Mouse (Mus musculus): ENCODE data around the gene Tnr.

The Tnr gene

DNA sequence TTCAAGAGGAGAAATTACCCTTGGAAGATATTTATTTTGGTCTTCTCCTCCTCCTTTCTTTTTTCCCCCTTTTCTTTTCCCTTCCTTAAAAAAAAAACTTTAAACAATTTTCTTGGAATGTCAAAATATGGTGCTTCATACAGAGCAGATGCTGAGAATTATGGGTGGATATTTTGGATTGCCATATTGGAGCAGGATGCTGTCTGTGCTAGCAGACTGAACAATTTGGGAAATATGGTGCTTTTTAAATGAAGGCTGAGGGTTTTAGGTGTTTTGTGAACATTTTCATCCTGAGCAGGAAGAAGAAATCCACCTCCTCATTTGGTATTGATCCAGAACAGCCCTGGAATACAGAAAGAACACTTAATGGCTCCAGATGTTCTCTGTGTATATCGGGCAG, 41.6 kb downstream of the Tnr start:
- DNase-seq (ENCODE audit: low read depth in 1 of 2, low spot score in 2 of 2) = no peak

DNA sequence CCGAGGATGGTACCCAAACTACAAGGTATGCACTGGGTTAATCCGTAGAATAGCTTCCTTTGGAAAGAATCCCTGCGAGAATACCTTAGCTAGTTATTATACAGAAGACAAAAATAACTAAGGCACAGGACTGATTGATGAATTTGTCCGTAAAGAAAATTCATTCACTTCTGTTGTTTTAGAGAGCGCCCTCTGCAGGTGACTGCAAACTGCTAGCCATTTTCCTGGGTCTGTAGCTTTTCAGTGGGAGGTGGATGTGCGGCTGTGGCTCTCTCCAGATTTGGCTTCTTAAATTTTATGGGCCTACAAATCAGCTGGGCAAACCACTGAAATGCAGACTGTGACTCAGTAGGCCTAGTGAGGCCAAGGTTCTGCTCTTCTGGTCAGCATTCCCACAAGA, 42.5 kb downstream of the Tnr start:
- DNase-seq (ENCODE audit: low read depth in 1 of 2, low spot score in 2 of 2) = no peak

DNA sequence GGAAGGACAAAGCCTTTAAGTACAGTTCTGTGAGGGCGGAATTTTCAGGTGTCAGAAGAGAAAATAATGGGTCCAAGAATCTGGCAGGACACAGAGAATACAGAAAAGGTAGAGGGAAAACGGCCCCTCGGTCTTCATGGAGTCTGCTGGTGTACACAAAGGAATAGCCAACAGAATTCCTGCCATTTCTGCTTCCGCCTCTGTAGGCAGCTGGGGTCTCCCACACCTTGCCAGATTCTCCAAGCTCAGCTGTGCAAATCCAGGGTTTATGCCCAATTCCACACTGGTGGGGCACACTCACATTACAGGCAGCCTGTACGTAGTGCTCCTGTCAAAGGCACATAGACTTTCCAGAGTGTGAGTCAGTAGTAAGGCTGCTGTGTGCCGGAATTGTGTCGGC, 43.6 kb downstream of the Tnr start:
- DNase-seq (ENCODE audit: low read depth in 1 of 2, low spot score in 2 of 2) = no peak

DNA sequence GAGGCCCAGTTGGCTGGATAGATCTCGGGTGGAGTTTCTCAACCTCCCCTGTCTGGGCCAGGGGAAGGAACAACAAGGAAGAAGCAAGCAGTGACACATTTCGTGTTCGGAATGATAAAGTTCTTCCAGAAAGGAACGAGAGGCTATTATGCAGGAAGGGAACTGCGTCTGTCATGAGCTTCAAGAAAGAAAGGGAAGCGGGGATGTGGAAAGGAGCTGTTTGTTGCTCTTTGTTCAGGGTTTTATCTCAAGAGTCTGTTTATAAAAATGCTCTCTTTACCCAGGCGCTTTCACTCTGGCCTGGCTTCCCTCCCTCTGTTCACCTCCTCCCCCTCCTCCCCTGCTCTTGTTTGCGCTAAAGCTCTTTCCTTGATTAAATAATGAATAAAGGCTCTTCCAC, 46.7 kb downstream of the Tnr start:
- no peak for DNase-seq (ENCODE audit: low read depth in 1 of 2, low spot score in 2 of 2)

DNA sequence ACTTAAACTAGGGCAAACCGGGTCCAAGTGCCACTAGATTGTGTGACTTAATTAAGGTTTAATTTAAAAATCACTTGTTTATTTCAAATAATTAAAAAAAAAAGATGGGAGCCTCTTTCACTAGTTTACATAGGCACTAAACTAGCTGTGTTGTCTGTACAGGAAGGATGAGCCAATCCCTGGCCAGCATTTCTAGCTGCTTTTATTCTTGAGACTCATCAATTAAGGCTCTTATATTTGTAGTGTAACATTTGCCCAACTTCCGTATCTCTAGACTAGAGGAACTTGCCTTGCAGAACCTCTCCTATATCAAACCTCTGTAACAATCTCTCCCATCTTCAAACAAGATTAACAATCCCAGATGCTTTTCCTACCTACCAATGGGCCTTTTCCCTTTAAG, 47.3 kb downstream of the Tnr start:
- DNase-seq (ENCODE audit: low read depth in 1 of 2, low spot score in 2 of 2) = no peak

DNA sequence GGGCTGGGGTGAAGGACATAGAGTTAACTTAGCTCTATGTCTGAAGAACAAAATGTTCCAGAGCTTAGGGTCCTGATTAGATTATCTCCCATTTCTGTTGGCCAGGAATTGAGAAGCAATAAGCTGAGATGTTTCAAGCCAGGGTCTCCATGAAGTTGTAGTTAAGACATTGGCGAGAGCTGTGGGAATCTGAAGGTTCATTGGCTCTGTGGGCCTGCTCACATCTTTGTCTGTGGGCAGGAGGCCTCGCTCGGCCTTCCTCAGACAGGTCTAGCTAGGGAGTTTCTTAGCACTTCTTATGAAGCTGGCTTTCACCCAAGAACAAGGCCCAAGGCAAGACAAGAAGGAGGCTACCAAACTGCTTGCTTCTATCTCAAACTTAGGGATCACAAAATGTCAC, 48.4 kb downstream of the Tnr start:
- no peak for DNase-seq (ENCODE audit: low read depth in 1 of 2, low spot score in 2 of 2)

DNA sequence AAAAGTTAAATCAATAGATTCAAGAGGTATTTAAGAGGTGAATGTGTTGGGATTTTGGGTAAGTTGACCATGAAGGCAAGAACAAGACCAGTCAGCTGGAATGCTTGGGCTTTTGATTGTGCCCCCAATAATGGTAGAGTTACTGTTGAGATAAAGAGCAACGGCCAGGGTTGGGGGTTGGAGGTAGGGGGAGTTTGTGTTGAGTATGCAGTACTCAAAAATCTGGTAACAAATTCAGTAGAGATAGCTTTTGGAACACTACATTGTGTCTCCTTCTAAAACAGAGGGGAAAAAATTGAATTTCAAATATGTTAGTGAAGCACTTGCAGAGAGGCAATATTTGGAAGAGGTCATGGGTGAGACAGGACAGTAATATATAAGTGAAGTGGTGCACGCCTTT, 49.5 kb downstream of the Tnr start:
- no peak for DNase-seq (ENCODE audit: low read depth in 1 of 2, low spot score in 2 of 2)

DNA sequence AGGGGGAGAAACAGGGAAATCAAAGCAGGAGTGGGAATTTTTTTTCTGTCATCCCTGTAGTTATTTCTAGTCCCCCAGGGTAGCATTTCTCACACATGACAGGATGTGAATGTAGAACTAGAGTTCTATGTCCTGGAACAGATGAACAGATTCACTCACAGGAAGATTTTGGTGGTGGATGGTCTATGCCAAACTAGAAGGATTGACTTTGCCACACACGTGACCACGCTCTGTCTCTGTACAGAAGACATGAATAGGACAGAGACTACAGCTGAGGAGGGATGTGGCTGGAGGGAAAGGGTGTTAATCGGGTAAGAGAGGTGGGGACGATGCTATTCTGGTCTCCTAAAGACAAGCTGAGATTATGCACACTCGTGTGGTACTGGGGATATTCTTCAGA, 51.1 kb downstream of the Tnr start:
- no peak for DNase-seq (ENCODE audit: low read depth in 1 of 2, low spot score in 2 of 2)

DNA sequence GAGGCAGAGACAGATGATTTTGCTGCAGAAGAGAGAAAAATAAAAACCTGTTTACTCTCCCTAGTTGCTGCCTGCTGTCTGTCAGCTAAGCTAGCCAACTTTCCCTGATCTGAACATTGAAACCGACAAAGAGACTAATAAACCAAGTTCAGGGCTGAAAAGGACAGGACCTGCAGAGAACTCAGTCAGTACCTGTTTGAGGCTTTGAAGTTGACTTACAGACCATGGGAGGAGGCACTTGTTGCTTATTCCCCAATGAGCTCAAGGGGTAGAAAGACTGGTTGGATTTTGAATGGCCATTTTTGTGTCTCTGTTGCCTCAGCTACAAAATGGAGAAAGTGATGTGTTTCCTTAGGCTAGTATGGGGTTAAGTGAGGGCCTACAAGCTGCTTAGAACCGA, 52.7 kb downstream of the Tnr start:
- DNase-seq (ENCODE audit: low read depth in 1 of 2, low spot score in 2 of 2) = no peak

DNA sequence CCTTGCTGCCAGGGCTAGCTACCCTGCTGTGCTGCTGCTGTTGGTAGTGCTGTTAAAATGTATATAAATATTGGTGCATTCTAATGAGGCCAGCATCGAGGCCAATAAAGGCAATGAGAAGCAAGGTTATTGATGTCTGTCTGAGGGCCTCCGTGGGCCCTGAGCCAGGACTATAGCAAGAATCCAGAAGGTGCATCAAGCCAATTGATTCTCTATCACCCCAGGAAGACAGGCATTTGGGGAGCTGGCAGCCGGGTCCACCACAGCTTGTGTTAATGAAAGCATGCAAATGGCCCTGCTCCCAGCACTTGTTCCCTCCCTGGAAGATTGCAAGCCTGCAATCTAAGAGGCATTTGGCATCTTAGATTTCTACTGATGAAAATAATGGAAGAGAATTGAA, 54.8 kb downstream of the Tnr start:
- no peak for DNase-seq (ENCODE audit: low read depth in 1 of 2, low spot score in 2 of 2)

DNA sequence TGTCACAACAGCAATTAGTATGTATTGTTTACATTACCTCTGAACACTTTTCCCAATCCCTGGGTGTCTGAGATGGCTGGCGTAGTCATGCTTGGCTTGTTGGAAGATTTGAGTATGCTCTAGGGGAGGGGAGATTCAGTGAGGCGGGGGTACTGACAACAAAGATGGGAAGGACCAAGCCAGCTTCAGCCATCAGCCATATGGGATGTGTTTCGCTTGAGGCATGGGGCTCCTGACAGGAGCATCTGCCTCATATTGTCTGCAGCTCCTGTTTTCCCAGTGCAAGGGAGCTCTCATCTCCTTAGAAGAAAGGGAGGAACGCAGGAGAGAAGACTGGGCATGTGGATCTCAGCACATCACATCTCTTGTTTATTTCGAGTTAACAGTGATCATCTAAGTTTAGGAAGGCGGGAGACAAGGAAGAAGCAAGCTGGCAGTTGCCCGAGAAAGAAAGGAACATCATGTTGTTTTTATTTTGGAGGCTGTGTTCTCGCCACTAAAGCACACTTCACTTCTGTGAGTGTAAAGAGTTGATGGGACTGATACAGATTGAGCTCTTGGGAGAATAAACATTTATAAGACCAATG, 56.9 kb downstream of the Tnr start:
- DNase-seq (ENCODE audit: low read depth in 1 of 2, low spot score in 2 of 2) = no peak

DNA sequence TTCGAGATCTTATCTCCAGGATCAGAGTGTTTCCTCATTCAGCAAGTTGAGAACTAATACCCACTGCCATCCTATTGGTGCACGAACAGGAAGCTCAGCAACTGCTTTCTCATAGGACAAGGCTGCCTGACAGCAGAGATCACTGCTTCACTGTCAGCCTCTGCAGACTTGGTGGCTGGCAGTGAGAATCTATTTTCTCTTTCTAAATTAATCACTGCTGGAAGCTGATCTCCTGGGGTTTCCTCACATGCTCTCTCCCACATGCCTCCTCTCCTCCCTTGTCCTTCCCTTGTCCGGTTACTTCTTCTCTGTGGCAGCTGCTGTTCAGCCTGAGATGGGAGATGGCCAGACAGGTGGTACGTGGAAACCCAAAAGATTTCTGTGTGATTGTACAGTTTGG, 60.3 kb downstream of the Tnr start:
- no peak for DNase-seq (ENCODE audit: low read depth in 1 of 2, low spot score in 2 of 2)

DNA sequence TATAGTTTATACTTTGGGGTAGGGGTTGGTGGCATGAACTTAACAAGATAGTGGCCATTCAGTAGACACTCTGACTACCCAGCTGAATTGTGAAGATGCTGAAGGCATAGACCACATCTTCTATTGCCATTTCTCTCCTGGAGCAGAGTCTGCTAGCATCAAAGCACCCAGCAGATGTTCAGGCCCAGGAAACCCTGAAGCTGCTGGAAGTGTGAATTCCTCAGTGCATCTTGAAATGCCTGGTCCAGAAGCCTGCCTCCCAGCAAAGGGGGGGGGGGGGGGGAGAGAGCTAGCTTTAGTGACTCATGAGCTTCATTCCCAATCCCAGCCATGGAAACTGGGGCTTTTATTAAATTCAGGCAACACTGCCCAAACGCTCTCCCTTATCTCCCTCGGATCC, 65.2 kb downstream of the Tnr start:
- no peak for DNase-seq (ENCODE audit: low read depth in 1 of 2, low spot score in 2 of 2)

DNA sequence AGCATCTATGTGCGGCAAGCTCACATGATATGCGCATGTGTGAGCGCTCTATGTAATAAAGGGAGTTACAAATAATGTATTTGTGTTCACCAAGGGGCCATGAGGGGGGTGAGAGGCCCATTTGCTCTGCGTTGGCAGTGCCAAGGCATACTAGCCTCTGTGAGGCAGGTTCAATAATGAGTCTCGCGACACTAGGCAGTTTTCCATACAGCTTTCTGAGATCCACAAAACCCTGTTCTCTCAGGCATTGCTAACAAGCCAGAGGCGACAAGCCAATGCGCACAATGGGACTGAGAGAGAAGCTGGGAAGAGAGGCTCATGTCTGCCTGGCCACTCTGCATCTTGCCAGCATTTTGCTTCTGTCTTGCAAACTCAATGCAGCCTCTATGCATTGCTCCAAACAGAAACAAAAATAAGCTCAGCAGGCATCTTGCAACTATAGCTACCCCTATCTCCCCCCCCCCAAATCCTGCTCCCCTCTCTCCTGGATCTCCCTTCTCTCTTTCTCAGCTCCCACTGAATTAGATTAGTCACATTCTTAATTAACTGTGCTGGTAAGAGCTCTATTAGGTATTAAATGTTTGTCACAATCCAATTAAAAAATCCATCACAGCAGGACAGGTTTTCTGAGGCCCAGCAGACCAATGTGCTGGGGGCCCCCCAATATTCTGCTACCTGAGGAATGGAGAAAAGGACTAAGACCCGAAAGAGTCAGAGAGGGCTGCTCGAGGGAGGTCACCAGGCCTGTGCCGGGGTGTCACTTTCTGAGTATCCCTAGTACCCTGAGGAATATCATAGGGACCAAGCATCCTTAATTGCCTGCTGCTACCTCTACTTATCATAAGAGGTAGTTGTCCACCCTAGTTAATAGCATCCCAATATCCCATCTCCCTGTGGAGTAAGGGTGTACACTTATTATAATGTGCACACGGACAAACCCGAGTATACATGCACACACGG, 70.8 kb downstream of the Tnr start:
- no peak for DNase-seq (ENCODE audit: low read depth in 1 of 2, low spot score in 2 of 2)

DNA sequence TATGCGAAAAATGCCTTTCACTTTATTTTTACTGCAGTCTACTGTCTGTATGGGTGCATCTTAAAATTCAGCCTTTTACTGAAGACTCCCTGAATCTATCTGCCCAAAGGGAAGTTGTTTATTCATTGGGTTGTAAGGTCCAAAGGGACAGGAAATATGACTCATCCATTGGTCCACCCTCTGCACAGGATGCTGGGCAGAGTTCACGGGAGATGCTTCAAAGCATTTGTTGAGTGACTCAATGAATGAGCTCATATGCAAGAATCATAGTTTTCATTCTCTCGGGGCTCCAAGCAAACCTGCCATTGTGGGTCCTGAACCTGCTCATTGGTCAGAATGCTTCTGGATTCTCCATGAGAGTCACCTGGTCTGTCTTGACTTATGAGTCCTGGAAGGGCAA, 72.2 kb downstream of the Tnr start:
- no peak for DNase-seq (ENCODE audit: low read depth in 1 of 2, low spot score in 2 of 2)

DNA sequence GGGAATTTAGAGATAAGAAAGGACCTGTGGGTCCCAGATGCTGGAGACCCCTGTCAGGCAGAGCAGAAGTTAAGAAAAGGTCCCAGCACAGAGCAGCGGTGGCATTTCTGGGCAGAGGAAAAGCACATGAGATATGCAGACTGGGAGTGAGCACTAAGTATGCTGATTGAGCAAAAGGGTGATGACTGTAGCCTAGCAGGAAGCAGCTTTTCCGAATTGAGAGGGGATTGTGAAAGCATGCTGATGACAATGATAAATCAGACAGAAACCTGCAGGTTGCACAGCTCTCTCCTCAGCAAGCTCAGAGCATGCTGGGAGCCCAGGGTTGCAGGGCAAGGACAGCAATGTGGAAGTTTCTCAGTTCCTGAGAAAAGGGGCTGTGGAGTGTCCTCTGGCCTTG, 73.1 kb downstream of the Tnr start:
- no peak for DNase-seq (ENCODE audit: low read depth in 1 of 2, low spot score in 2 of 2)

DNA sequence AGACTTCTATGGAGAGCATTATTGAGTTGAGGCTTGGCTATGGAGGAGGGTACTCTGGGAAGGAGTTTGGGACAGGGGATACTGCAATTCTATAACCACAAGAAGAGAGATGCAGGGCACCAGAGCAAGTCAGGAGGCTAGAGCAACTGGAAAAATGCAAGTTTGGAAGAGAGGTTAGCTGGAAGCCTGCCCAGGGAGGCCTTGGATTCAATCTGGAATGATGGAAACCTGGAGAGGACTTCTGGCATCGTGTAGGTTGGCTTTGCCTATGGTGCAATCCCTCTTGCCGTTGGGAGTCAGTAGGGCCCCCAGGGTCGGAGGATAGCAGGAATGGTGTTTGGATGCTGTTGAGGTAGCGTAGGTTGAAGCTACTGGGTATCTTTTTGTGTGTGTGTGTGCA, 90.0 kb downstream of the Tnr start:
- no peak for DNase-seq (ENCODE audit: low read depth in 1 of 2, low spot score in 2 of 2)

DNA sequence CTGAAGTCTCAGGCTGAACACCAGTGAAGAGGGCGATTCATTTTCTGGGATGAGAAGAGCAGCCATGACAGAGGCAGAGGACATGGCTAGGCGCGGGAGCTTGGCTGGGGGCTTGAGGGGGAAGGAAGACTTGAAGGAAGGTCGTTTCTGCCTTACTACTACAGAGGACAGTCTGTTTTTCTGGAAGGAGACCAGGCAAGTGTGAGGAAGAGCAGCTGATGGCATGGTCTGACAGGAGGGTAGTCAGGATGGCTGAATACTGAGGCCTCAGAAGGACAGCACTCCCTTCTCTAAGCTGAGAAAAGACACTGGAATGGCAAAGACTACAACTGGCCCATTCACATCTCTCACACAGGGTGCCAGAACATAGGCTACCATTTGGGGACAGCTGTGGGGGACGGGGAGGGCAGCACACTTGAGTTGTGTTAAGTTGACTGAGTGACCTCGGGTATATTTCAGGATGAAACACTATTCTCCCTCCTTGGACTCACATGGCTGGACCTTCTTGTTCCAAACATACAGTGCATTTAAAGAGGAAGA, 90.6 kb downstream of the Tnr start:
- no peak for DNase-seq (ENCODE audit: low read depth in 1 of 2, low spot score in 2 of 2)

DNA sequence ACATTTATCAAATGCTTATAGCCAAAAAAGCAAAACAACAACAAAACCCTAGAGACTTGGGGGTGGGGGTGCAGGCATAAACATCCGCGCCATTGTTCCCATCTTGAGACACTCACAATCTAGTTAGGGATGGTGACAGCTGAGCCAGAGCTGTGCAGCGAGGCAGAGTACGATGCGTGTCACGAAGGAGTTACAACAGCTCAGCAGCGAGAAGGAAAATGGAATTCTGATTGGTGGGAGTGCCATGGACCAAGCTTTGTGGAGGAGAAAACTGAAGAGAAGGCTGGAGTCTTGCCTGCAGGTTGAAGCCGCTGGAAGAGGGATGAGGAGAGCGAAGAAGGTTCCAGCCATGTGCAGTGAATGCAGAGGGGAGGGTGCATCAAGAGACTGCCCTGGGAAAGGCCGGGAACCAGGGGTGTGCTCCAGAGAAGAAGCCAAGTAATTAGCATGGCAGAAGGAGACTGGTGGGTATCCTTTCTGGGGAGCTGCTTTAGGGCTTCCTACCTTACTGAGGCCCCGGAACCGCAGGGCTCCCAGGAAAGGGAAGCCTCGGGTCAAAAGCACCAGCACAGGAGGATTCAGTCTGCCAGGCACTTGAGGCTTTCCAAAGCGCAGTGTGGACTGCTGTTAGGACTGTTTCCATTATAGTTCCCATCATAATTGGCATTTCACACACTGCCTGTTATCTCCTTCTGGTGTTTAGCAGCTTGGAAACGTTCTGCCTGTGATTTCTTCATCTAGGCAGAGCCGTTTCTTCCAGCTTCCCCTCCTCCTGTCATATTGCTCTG, 91.3 kb downstream of the Tnr start:
- DNase-seq (ENCODE audit: low read depth in 1 of 2, low spot score in 2 of 2) = no peak

DNA sequence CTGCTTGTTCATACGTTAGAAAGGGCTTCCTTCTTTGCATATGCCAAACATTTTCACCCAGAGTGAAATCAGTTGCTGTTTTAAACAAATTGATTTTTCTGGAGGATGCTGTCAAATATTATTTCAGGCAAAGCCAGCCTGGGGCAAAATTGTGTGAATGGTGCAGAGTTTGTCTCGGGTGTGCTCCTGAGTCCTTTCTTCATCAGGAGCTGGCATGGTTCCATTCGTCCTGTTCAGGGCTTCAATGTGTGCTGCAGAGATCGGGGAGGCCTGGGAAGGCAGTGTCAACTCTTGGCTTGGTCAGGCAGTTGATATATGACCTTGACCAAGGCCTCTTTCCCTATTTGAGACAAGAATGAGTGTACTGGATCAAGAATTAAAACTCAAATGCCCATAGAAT, 92.1 kb downstream of the Tnr start:
- no peak for DNase-seq (ENCODE audit: low read depth in 1 of 2, low spot score in 2 of 2)

DNA sequence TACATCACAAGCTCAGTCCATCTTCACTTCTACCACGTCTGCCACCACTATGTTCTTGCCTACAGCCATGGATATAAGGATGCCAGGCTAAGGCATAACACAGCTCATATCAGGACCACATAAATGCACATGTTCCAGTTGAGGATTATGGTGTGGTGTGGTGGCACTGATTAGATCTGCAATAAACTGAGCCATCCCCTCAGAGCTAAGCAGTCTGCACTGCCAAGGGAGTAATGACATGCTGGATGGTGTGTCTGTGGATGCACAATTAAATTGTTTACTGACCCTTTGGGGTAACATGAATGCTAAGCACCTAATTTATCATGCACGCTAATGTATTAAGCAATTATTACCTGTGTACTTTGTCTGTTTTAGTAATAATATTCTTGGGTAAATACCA, 95.6 kb downstream of the Tnr start:
- no peak for DNase-seq (ENCODE audit: low read depth in 1 of 2, low spot score in 2 of 2)

DNA sequence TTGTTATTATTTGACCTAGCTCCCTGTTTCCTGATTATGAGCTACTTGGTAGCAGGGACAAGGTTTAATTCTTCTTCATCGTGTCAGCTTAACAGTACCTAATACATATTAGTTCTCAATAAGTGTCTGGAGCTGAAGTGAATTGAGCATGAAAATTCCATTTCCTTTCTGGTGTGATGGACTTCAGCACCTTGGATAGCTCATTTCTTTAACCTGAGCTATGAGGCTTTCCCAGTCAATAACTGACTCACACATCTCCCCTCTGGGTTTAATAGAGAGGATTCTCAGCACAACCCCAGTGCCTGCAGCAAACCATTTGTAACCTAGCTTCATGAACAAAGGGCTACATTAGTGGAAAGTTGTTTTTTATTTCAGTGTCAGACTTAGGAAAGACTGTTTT, 97.8 kb downstream of the Tnr start:
- DNase-seq (ENCODE audit: low read depth in 1 of 2, low spot score in 2 of 2) = no peak

Data from monocyte, adult 2 months (primary cell).